Mouse (Mus musculus) hindbrain, postnatal 0 days (tissue): ENCODE results near the gene Mcu. TPM values are rescaled to one million over a fixed set of nuclear protein-coding genes. Genes with fewer than 3 reads are reported as not detected.

ENCODE experiments used
- ATAC-seq: fragments of 200-750 bp; cut with Nextera tagmentation; 2 replicates; pipeline ENCODE4 v1.8.0; 2017; ENCODE audit warnings: mild to moderate bottlenecking, moderate TSS enrichment, moderate library complexity
- DNase-seq: peaks from one replicate; pipeline ENCODE4 v3.0.0-alpha.2; 2015; ENCODE audit warnings: low spot score
- H3K27ac ChIP-seq: fragments of 300-500 bp; sonication (generic); 2 replicates; pipeline ENCODE4 v1.5.1; 2014; ENCODE audit warnings: mild to moderate bottlenecking
- H3K27me3 ChIP-seq: fragments of 300-500 bp; sonication (generic); 2 replicates; pipeline ENCODE4 v1.6.1; 2014; ENCODE audit warnings: low read length, mixed read lengths; ENCODE audit not compliant: insufficient read depth
- H3K36me3 ChIP-seq: fragments of 300-500 bp; sonication (generic); 2 replicates; pipeline ENCODE4 v1.6.1; 2014; ENCODE audit warnings: low read length, mixed read lengths; ENCODE audit not compliant: insufficient read depth
- H3K4me1 ChIP-seq: fragments of 300-500 bp; sonication (generic); 2 replicates; pipeline ENCODE4 v1.6.1; 2014; ENCODE audit warnings: antibody characterized with exemption, low read length, mixed read lengths; ENCODE audit not compliant: insufficient read depth
- H3K4me2 ChIP-seq: fragments of 300-500 bp; sonication (generic); 2 replicates; pipeline ENCODE4 v1.6.1; 2014; ENCODE audit warnings: low read depth, mild to moderate bottlenecking, low read length, moderate library complexity, mixed read lengths
- H3K4me3 ChIP-seq: fragments of 300-500 bp; sonication (generic); 2 replicates; pipeline ENCODE4 v1.5.1; 2014; ENCODE audit warnings: low read length
- H3K9ac ChIP-seq: fragments of 300-500 bp; sonication (generic); replicated peaks from 2 replicates; pipeline ENCODE4 v1.6.1; 2014; ENCODE audit warnings: mild to moderate bottlenecking, low read length, moderate library complexity, mixed read lengths
- H3K9me3 ChIP-seq: fragments of 300-500 bp; sonication (generic); 2 replicates; pipeline ENCODE4 v1.6.1; 2016; ENCODE audit warnings: low read length, mixed read lengths
- CTCF ChIP-seq: IDR thresholded peaks from 2 replicates; pipeline ENCODE4 v1.5.1; 2016; ENCODE audit warnings: antibody characterized with exemption, control low read depth, low read depth
- WGBS: fragments of 180-500 bp; shearing (Covaris S2); extraction: QIAGEN DNeasy Blood & Tissue Kit; methylation state at CpG from one replicate; pipeline ENCODE4 v1.1.7; 2014; 5-methylcytosine and 5-hydroxymethylcytosine counted together
- polyA plus RNA-seq: library from polyadenylated mRNA; unstranded; fragments of >200 nt; fragmentation: Nextera tagmentation; extraction: Ambion mirVana; gene quantifications from 2 replicates; pipeline ENCODE4 v1.2.1, GENCODE M21; 2015
- total RNA-seq: library from RNA; depleted of rRNA; stranded (reverse); fragments of >200 nt; gene quantifications from 2 replicates; pipeline ENCODE4 v1.2.3, GENCODE M21; 2014

The Mcu gene
- total and polyA plus RNA-seq, 2 experiments from 2014 or later = 33.4 to 44.9 TPM

DNA sequence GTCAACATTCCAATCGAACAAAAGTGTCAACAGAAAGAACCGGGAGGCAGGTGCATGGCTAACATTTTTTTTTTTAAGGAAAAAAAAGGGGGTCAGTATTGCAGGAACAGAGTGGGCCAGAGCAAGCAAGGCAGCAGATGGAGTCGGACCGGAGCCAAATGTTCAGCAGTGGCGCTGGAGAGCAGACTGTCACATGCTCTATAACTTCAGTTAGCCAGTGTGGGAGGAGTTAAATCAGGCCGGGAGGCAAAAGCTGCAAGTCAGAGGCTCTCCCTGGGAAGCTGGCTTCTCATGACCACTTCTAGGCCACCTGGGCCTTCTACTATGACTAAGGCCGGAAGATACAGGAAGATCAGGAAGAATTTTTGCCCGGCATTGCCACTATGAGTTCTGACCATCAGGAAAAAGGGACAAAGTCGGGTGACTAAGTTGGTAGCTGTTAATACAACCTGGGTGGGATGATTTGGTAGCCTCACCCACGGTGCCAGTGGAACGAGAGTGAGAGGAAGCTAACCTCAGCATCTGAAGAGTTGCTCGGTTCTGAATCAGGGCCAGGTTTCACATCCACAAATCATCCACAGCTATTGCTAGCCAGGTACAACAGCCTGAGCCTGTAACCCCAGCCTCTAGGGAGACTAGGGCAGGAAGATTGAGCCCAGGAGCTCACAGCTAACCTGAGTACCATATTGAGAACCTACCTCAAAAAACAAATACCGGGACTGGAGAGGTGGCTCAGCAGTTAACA lies 22.5 kb downstream of the Mcu start:
- no peak for TF ChIP-seq CTCF
- DNase-seq = peak; percentile 75
- no peak overlapping the region for H3K4me3 ChIP-seq
- H3K9me3 ChIP-seq = no peaks in the 10 kb centered on the region
- no peaks in the 10 kb centered on the region; the same call in 1 of the 2 replicates for H3K36me3 ChIP-seq
- H3K27me3 ChIP-seq = no peaks in the 10 kb centered on the region
- no peak overlapping the region for H3K4me2 ChIP-seq
- peak; percentile 72; the same call in 1 of the 2 replicates for ATAC-seq
- no peak overlapping the region; the same call in 1 of the 2 replicates for H3K27ac ChIP-seq
- H3K4me1 ChIP-seq = no peaks in the 10 kb centered on the region
- 64% methylated on average over 13 of the region's 13 CpGs for WGBS
- H3K9ac ChIP-seq = no peak overlapping the region

GRCm38 (mm10) chr10:59590606-59591005 lies 25.9 kb downstream of the Mcu start:
- Histone ChIP-seq H3K9me3 (no peaks in the 10 kb centered on the region), H3K9ac (no peak overlapping the region), H3K27ac (no peak overlapping the region), H3K4me2 (no peak overlapping the region), H3K27me3 (no peaks in the 10 kb centered on the region), H3K4me1 (no peaks in the 10 kb centered on the region), H3K36me3 (no peaks in the 10 kb centered on the region), H3K4me3 (no peak overlapping the region)
- no peak for TF ChIP-seq CTCF
- 94% methylated on average over 9 of the region's 9 CpGs for whole genome bisulfite sequencing
- no peak for ATAC-seq
- DNase-seq = no peak

DNA sequence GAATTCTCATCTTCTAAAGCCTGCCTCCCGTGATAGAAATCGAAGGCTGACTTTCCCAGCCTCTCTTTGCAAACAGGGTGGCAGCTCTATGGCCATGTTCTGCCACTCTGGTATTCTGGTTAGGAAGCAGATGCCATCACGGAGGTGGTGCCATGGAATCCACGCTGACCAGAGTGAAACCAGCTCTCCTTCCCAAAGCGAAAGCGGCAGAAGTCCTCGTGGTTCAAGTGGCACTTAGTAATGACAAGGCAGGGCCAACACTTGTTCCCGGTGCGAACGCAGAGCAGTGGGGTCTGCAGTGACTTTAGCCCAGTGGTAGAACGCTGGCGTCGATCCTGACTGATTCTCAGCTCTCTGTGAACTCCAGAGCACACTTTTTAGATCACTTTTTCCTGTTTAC lies 26.6 kb downstream of the Mcu start:
- H3K36me3 ChIP-seq = no peaks in the 10 kb centered on the region
- no peak for DNase-seq
- H3K9me3 ChIP-seq = no peaks in the 10 kb centered on the region
- no peak overlapping the region for H3K4me2 ChIP-seq
- no peak overlapping the region for H3K4me3 ChIP-seq
- TF ChIP-seq CTCF = no peak
- no peak overlapping the region for H3K27ac ChIP-seq
- no peaks in the 10 kb centered on the region for H3K4me1 ChIP-seq
- H3K27me3 ChIP-seq = no peaks in the 10 kb centered on the region
- H3K9ac ChIP-seq = no peak overlapping the region
- 93% methylated on average over 13 of the region's 13 CpGs for WGBS
- no peak for ATAC-seq

DNA sequence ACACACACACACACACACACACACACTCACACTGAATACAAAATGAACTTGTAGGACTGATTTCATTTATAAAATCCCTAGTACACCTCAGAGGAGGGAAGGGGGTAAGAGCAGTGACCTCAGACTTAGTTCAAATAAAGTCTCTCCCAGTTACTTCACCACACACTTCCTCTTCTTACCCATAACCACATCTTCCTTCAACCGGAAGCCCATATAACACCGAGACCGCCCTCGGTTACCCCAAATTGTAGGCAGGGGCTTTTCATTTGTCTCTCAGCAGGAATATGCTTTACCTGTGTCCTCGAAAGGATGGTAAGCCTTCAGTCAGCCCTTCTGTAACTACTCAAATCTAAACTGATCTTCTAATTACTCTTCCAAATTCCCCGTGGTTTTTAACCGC lies 27.1 kb downstream of the Mcu start:
- no peak overlapping the region for H3K27ac ChIP-seq
- no peak overlapping the region for H3K9ac ChIP-seq
- H3K4me3 ChIP-seq = no peak overlapping the region
- H3K36me3 ChIP-seq = no peaks in the 10 kb centered on the region
- no peak overlapping the region for H3K4me2 ChIP-seq
- no peak for DNase-seq
- WGBS = 91% methylated on average over 7 of the region's 7 CpGs
- H3K9me3 ChIP-seq = no peaks in the 10 kb centered on the region
- no peaks in the 10 kb centered on the region for H3K4me1 ChIP-seq
- TF ChIP-seq CTCF = no peak
- ATAC-seq = no peak
- no peaks in the 10 kb centered on the region for H3K27me3 ChIP-seq

DNA sequence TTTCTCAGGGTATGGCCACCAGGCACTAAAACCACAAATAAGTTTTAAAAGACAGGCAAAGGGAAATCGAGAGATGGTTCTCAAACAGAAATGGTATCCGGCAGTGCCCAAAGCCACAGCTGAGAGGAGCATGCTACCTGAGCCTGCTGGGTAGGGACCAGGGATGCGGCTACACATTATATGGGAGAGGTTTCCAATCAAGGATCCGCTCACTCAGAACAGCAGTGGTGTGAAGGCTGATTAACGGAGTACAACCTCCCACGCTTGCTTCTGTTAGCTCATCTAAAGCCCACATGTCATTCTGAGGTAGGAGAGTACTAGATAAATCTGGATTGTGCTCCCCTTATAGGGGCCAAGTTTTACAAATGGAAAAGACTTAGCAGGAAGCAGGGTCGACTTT lies 28.4 kb downstream of the Mcu start:
- no peak overlapping the region for H3K4me2 ChIP-seq
- H3K9me3 ChIP-seq = no peaks in the 10 kb centered on the region
- TF ChIP-seq CTCF = no peak
- no peak overlapping the region for H3K9ac ChIP-seq
- no peaks in the 10 kb centered on the region for H3K36me3 ChIP-seq
- no peaks in the 10 kb centered on the region for H3K4me1 ChIP-seq
- H3K27me3 ChIP-seq = no peaks in the 10 kb centered on the region
- no peak overlapping the region for H3K27ac ChIP-seq
- DNase-seq (no peak), ATAC-seq (no peak)
- no peak overlapping the region for H3K4me3 ChIP-seq
- WGBS = 91% methylated on average over 7 of the region's 7 CpGs

- no peak for TF ChIP-seq CTCF
- no peak overlapping the region for H3K9ac ChIP-seq
- H3K27me3 ChIP-seq = no peaks in the 10 kb centered on the region
- H3K4me3 ChIP-seq = no peak overlapping the region
- ATAC-seq (no peak), DNase-seq (no peak)
- no peak overlapping the region for H3K27ac ChIP-seq
- 93% methylated on average over 15 of the region's 15 CpGs for WGBS
- H3K4me2 ChIP-seq = no peak overlapping the region
- no peaks in the 10 kb centered on the region for H3K9me3 ChIP-seq
- no peaks in the 10 kb centered on the region for H3K36me3 ChIP-seq
- H3K4me1 ChIP-seq = no peaks in the 10 kb centered on the region
Observed at GRCm38 (mm10) chr10:59586821-59587220, 29.7 kb downstream of the Mcu start.

DNA sequence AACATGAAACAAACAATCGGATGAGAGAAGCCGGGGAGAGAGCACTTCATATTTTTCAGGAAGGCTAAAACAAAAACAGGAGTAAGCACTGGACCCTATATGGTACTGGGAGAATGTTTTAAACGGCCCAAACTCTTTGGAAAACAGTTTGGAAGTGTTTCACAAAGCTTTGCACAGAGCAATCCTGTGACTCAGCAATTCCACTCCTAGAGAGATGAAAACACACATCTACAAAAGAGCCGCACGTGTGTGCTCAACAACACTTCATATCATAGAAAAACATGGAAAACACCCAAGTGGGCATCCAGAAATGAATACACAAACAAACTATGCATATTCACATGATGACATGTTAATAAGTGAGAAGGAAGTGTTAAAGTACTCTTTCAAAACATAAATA lies 30.9 kb downstream of the Mcu start:
- H3K4me1 ChIP-seq = no peaks in the 10 kb centered on the region
- no peak overlapping the region for H3K4me2 ChIP-seq
- no peaks in the 10 kb centered on the region for H3K27me3 ChIP-seq
- H3K9ac ChIP-seq = no peak overlapping the region
- no peak overlapping the region for H3K4me3 ChIP-seq
- H3K27ac ChIP-seq = no peak overlapping the region
- 84% methylated on average over 5 of the region's 5 CpGs for WGBS
- DNase-seq (no peak), ATAC-seq (no peak)
- H3K36me3 ChIP-seq = no peaks in the 10 kb centered on the region
- no peaks in the 10 kb centered on the region for H3K9me3 ChIP-seq
- no peak for TF ChIP-seq CTCF
